Mouse (Mus musculus) kidney, postnatal 10 days (tissue): ENCODE measurements around the gene B230217C12Rik.

Experiments used
- DNase-seq: peaks from one replicate; pipeline ENCODE4 v3.0.0; 2021; ENCODE audit warnings: mixed read lengths

The B230217C12Rik gene

DNA sequence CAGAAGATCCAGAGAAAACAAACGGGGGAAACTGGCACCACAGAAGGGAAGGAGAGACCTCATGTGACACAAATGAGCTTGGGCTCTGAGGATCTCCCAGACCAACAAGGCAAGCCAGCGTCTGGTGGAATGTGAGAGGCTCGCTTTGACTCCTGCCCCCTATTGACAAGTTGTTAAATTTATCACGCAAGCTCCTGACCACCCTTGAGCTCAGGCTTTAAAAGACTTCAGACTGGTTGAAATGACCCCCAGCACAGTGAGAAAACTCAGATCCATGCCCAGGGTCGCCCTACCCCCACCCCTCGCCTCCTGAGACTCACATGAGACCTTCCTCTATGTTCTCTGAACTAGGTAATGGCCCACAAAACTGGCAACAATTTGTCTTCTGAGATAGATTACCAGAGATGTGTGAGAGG is at the start of gene B230217C12Rik:
B230217C12Rik (plus strand) TSS at position 242 of the 416 bp plus-strand sequence.
- DNase-seq: no peak

- DNase-seq: peak; percentile 50
These were observed 47.4 kb upstream of the B230217C12Rik start for GRCm38 (mm10) chr11:97793165-97793564.

GRCm38 (mm10) chr11:97796910-97797309 is 43.7 kb upstream of the B230217C12Rik start:
- DNase-seq: peak; percentile 74

GRCm38 (mm10) chr11:97797369-97798082 is 43.1 kb upstream of the B230217C12Rik start:
- peak; percentile 13 for DNase-seq

DNA sequence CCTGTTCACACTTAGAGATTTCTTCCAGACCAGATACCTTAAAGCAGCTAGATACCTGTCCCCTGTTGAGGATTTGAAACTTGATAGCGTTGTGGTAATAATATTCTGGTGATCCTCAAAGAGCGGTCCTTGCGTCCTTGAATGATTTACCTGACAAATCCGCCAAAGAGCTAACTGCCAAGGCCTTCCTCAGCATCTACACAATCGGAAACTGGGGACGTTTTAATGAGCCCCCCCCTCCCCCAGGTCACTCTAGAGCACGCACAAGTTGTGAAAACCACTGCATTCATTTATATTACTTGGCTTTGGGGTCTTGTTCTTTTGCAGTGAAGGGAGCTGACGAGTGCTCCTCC is 42.5 kb upstream of the B230217C12Rik start:
- DNase-seq: no peak

DNA sequence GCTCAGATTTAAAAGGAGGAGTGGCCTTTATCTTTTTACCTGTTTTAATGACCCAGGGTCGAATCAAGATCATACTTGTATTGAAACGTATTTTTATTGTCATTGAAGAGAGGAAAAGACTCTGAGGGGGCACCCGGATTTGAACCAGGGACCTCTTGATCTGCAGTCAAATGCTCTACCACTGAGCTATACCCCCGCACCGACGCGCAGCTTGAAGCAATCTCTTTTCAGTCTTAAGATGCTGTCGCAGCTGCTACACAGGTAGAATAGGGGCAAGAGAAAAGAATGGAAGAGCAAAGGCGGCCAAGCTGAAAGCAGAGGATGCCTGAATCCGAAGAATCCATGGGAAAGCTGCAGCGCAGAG is 41.8 kb upstream of the B230217C12Rik start, which contains the start of gene Lasp1:
Lasp1 (plus strand) TSS at position 219 of the 364 bp plus-strand sequence.
- peak; percentile 88 for DNase-seq

- peak; percentile 90 for DNase-seq
These were observed 41.2 kb upstream of the B230217C12Rik start for GRCm38 (mm10) chr11:97799146-97799993.

DNA sequence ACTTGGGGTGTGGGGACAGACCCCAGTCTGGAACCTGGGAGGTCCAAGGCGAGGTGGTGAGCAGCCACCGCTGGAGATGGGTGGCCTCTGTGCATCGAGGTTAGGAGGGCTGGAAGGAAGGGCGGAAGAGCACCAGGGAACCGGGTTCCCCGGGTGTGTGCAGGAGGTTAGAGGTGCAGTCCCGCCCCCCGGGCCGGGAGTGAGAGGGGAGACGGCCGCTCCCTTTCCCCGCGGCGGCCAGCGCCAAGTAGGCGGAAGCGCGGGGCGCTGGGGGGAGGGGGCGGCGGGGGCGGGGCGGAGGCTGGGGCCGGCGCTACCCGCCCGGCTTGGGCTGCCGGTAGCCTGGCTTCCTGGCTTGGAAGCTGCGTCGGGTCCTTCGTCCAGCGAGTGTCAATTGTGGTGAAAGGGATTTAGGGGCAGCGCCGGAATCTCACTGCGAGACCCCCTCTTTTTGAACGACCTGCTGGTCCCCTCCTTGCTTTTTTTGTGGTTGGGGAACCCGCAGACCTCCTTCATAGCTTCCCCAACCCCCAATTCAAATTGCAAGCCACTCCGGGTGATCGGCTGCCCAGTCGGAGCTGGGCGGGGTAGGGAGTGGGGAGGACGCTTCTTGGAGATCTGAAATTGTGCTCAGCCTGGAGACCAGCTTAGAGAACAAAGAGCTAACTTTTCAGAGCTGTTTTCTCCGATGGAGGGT is 40.4 kb upstream of the B230217C12Rik start:
- DNase-seq: peak; percentile 89

- DNase-seq: peak; percentile 79
These were observed 39.7 kb upstream of the B230217C12Rik start for GRCm38 (mm10) chr11:97800691-97801408.

- peak; percentile 82 for DNase-seq
These were observed 39.0 kb upstream of the B230217C12Rik start for GRCm38 (mm10) chr11:97801409-97802193.

DNA sequence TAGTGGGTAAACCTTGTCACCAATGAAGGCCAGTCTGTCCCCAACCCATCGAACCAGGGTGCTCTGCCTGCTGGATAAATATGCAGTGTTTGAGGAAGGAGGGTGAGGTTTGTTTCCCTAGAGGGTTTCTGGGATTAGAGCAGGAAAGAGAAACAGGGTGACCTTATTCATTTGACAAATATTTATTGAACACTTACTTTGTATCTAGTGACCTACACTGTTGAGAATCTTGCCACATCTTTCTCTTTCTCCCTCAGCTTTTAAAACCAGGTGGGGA is 38.4 kb upstream of the B230217C12Rik start:
- no peak for DNase-seq

- no peak for DNase-seq
These were observed 38.1 kb upstream of the B230217C12Rik start for GRCm38 (mm10) chr11:97802495-97802894.

DNA sequence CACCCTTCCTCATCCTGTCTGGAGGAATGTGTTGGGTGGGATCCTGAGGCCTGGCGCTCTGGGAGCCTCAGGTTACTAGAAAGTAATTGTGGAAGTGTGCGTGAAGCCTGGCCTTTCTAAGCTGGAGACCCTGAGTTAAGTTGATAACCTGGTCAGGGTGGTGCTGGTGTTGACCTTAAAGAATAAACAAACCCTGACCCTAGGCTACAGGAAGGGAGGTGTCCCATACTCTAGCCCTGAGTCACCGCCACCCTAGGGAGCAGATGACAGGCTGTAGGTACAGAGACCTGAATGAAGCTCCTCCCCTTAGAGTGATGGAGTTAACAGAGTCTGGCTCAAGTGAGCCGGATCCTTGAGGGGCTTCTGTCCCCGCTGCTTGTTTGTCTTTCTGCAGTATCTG is 36.7 kb upstream of the B230217C12Rik start:
- peak; percentile 12 for DNase-seq

DNA sequence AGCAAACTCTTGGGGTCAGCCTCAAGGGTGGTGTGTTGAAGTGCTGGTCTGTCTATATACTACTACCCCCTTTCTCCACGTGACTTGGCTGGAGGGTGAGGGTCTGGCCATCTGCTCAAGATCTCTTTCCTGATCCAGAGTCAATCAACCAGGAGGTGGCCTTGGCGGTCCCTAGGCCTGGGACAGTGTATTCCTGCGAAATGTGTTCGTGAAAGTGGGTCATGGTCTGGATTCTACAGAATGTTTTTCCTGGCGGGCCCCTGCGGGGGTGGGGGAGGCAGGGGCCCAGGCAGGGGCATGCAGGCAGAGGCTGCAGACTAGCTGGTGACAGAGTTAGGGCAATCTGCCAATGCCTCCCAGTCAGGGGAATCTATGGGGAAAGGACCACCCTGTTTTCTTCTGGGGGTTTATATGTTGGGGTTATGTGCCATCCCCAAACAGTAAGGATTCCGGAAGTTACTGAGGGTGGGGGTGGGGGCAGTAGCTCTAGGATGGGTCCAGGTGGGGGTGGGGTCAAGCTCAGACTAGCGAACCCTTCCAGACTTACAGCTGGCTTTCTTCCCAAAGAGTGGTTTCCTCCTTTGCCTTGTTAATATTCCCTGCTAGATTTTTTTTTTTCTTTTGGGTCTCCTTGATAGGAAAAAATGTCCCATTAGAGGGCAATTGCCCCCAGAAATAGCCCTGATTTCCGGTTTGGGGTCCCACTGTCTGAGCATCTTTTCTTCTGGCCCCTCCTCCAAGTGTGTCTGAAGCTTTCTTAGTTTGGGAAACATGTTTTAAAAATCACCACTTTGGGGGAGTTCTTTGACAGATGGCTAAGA is 35.5 kb upstream of the B230217C12Rik start:
- peak; percentile 78 for DNase-seq

DNA sequence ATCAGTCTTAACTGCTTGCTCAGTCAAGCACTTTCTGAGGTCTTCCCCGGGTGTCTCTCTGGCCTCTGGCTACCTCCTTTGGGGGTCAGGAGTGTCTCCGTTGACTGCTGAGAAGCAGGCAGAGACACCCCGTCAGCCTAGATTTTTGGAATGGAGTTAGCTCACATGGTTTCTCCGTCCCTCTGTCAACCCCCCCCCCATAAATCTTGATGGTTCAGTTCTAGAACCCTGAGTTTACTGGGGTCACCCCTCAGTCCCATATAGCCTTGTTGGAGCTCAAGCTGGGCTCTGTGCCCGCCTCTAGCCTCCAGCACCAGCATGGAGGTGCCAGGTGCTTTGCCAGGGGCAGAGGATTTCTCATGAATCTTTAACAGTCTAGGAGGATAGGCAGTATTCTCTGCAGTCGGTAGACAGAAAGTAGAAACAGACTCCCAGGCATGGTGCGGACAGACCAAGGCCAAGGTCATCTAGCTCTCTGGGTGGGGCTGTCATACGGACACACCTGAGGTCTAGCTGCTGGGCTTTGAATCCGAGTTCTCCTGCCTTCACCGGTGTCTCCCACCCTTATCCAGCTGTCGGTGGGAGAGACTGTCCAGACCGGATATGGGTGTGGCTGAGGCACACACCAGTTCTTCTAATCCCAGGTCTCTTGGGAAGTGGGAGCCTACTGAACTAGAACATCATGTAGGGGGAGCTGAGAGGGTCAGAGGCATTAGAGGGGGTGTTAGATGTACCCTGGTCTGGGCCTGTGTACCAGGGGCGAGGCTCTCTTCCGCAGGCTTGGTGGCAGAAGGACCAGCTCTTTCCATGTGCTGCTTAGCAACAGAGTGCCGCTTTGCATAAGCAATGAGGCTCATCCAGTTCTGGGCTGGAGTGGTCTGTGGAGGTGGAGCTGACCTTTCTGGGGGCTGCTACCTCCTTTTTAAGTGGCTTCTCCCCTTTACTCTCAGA is 34.6 kb upstream of the B230217C12Rik start:
- peak; percentile 51 for DNase-seq

DNA sequence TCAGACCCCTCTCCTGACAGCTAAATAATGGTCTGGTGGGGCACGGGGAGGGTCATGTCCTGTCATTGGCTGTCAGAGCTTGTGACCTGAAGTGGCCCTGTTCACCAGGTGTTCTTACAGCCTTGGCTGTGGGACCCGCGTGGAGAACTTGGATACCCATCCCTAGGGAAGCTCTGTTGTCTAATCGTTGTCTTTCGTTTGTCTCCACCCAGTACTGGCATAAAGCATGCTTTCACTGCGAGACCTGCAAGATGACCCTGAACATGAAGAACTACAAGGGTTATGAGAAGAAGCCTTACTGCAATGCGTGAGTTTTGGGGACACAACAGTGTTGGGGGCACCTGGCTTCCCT is 34.0 kb upstream of the B230217C12Rik start:
- DNase-seq: no peak

- DNase-seq: peak; percentile 38
These were observed 33.0 kb upstream of the B230217C12Rik start for GRCm38 (mm10) chr11:97807626-97808025.

DNA sequence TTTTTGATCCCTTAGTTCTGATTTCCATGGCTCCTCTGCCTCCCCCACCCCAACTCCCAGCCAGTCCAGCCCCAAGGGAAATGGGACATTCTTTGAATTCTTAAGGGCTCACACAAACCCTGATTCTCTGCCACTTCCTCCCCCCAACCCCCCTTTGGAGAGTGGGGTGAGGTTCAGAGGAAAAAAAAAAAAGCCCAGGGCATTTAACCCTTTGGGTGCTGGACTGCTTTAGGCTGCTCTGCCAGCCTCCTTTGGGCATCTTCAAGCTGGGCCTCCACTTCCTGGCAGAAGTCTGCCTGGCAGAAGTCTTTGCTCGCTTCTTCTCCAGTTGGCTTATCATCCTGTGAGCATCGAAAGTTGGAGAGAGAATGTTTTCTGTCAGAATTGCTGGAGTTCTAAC is 32.5 kb upstream of the B230217C12Rik start:
- peak; percentile 78 for DNase-seq

DNA sequence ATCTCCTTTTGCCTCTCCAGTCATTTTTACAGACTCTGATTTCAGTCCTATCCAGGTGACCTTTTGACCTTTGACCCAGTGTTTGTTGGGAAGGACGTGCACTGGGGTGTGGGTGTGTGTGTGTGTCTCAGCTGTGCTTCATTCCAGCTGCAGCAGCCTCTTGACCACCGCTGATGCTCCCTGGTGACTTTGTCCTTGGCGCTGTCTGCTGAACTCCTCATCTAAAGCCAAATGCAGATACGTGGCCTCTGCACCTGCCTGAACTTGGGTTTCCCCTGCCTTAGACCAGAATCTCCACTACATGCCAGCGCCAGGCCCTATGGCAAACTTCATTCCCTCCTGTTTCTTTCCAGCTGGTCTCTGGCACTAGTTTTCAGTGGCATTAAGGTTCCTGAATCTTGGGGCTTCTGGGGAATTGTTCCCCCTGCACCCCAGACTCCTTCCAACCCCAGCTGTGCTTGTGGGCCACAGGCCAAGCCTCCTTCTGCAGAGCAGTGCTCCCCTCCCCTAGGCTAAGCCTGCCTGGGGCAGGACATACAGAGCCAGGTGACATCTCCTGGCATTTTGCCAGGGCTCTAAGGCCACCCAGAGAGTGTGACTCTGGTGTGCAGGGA is 31.9 kb upstream of the B230217C12Rik start:
- peak; percentile 72 for DNase-seq
